Comparison of ENCODE assay signal across 13 mouse cellular contexts in genomic region chr19:34569896-34570476, GRCm38 (mm10). TPM values are rescaled to one million over a fixed set of nuclear protein-coding genes. Genes with fewer than 3 reads are reported as not detected.
DNase-seq lines count a peak whose midpoint lies in the region; ATAC-seq and TF ChIP-seq lines count a peak whose summit lies in the region.
"Had no signal": no experiment of that assay in that cellular context is flagged by ENCODE, and none has a peak within 500 bp of the region (broad histone marks: within the 10 kb centered on the region; RNA-seq: fewer than 3 reads in every experiment).

No protein-coding gene starts in this region.

- no peak for TF ChIP-seq POLR2A in small intestine, adult 2 months (IDR thresholded peaks at IDR 0.05; ENCODE audit: low read depth, low read length)

- H3K4me3 ChIP-seq in heart, embryonic 10.5 days, result no peak overlapping the region
- no peak overlapping the region for H3K4me3 ChIP-seq in midbrain, postnatal 0 days (ENCODE audit: low read depth, low read length)
- no peak overlapping the region for H3K4me3 ChIP-seq in midbrain, embryonic 13.5 days (replicated peaks)
- H3K4me3 ChIP-seq in small intestine, adult 2 months (ENCODE audit: low read depth, low read length), result no peak overlapping the region
- H3K4me3 ChIP-seq: embryonic facial prominence, embryonic 13.5 days; heart, embryonic 15.5 days had no signal

- H3K4me1 ChIP-seq in heart, embryonic 10.5 days, result peaks cover 9% of the 10 kb centered on the region; the same call in 1 of the 2 replicates
- no peaks in the 10 kb centered on the region for H3K4me1 ChIP-seq in midbrain, postnatal 0 days (ENCODE audit: insufficient read depth, low read length)
- peaks cover 5% of the 10 kb centered on the region for H3K4me1 ChIP-seq in midbrain, embryonic 13.5 days (replicated peaks)
- H3K4me1 ChIP-seq in small intestine, adult 2 months (ENCODE audit: control insufficient read depth, insufficient read depth, insufficient read length, low read length), result peaks cover 11% of the 10 kb centered on the region; the same call in 1 of the 2 replicates
- H3K4me1 ChIP-seq: embryonic facial prominence, embryonic 13.5 days had no signal

- H3K27ac ChIP-seq in heart, embryonic 10.5 days, result no peak overlapping the region
- H3K27ac ChIP-seq in midbrain, postnatal 0 days (ENCODE audit: low read depth, low read length), result no peak overlapping the region
- no peak overlapping the region for H3K27ac ChIP-seq in midbrain, embryonic 13.5 days
- peak overlapping the region; percentile 25 for H3K27ac ChIP-seq in small intestine, adult 2 months (ENCODE audit: insufficient read depth, low read depth, low read length)
- H3K27ac ChIP-seq: embryonic facial prominence, embryonic 13.5 days; heart, embryonic 15.5 days had no signal

- peaks cover 3% of the 10 kb centered on the region; the same call in 1 of the 2 replicates for H3K36me3 ChIP-seq in heart, embryonic 10.5 days
- 0 out of 2 replicates have a peak, but pooled peaks cover 3% of the 10 kb centered on the region for H3K36me3 ChIP-seq in midbrain, postnatal 0 days (ENCODE audit: insufficient read depth, low read length)
- no peaks in the 10 kb centered on the region for H3K36me3 ChIP-seq in midbrain, embryonic 13.5 days
- no peaks in the 10 kb centered on the region; the same call in 1 of the 2 replicates for H3K36me3 ChIP-seq in small intestine, adult 2 months (ENCODE audit: control insufficient read depth, insufficient read depth, low read length)
- H3K36me3 ChIP-seq: heart, embryonic 15.5 days had no signal

- no peak for TF ChIP-seq CTCF in midbrain, postnatal 0 days (IDR thresholded peaks at IDR 0.05)
- TF ChIP-seq CTCF in small intestine, adult 2 months (IDR thresholded peaks at IDR 0.05; ENCODE audit: extremely low read depth, insufficient read length, insufficient replicate concordance, low read depth, low read length), result no peak

- 63% methylated on average over 4 of the region's 4 CpGs for WGBS in heart, embryonic 10.5 days
- WGBS in midbrain, postnatal 0 days, result 58% methylated on average over 4 of the region's 4 CpGs
- WGBS in midbrain, embryonic 13.5 days, result 70% methylated on average over 4 of the region's 4 CpGs
- 73% methylated on average over 4 of the region's 4 CpGs for WGBS in small intestine, adult 2 months

- no peaks in the 10 kb centered on the region for H3K9me3 ChIP-seq in heart, embryonic 10.5 days
- no peaks in the 10 kb centered on the region for H3K9me3 ChIP-seq in midbrain, postnatal 0 days (ENCODE audit: low read length)
- H3K9me3 ChIP-seq in midbrain, embryonic 13.5 days, result no peaks in the 10 kb centered on the region
- H3K9me3 ChIP-seq: embryonic facial prominence, embryonic 13.5 days; heart, embryonic 15.5 days had no signal

- H3K4me2 ChIP-seq in midbrain, postnatal 0 days (ENCODE audit: low read depth, low read length, poor library complexity, severe bottlenecking), result no peak overlapping the region
- no peak overlapping the region for H3K4me2 ChIP-seq in midbrain, embryonic 13.5 days (replicated peaks)
- H3K4me2 ChIP-seq: embryonic facial prominence, embryonic 13.5 days; heart, embryonic 15.5 days had no signal

- ATAC-seq in midbrain, postnatal 0 days (ENCODE audit: low FRiP score), result peak; percentile 46; the same call in 1 of the 2 replicates
- ATAC-seq in midbrain, embryonic 13.5 days, result no peak

- H3K27me3 ChIP-seq in heart, embryonic 10.5 days (ENCODE audit: insufficient read depth, poor library complexity, severe bottlenecking), result no peaks in the 10 kb centered on the region
- H3K27me3 ChIP-seq in midbrain, postnatal 0 days (ENCODE audit: insufficient read depth, low read length), result no peaks in the 10 kb centered on the region
- H3K27me3 ChIP-seq in midbrain, embryonic 13.5 days, result no peaks in the 10 kb centered on the region
- no peaks in the 10 kb centered on the region for H3K27me3 ChIP-seq in small intestine, adult 2 months (ENCODE audit: control insufficient read depth, insufficient read depth, low read length)
- H3K27me3 ChIP-seq: embryonic facial prominence, embryonic 13.5 days; heart, embryonic 15.5 days had no signal

- no peak overlapping the region for H3K9ac ChIP-seq in midbrain, postnatal 0 days (replicated peaks; ENCODE audit: low read length, poor library complexity, severe bottlenecking)
- no peak overlapping the region for H3K9ac ChIP-seq in midbrain, embryonic 13.5 days (replicated peaks)
- H3K9ac ChIP-seq: embryonic facial prominence, embryonic 13.5 days; heart, embryonic 15.5 days had no signal

- DNase-seq in heart, embryonic 10.5 days (ENCODE audit: low spot score), result peak; percentile 60
- no peak for DNase-seq in heart, postnatal 4 days
- DNase-seq in midbrain, postnatal 0 days (ENCODE audit: low spot score), result no peak
- peak; percentile 43 for DNase-seq in kidney, adult 9 months
- no peak for DNase-seq in thymus, adult 18-20 months
- DNase-seq in lung, postnatal 14 days, result no peak
- DNase-seq: cerebellum, adult 11 months had no signal

RNA-seq across cellular contexts. Expression of gene Ifit3, which starts 13.3 kb away (rescaled TPM):
- 0.16 and 0.21 TPM in 2 replicates for polyA plus RNA-seq in heart, embryonic 10.5 days (2016; fragmentation: Nextera tagmentation; extraction: Ambion mirVana)
- under 1 TPM; 0.50 to 0.54 TPM for total RNA-seq in heart, postnatal 4 days (2021)
- 0.82 and 2.7 TPM in 2 replicates for total RNA-seq in midbrain, postnatal 0 days (2014; rRNA removed)
- 2.9 and 3.2 TPM in 2 replicates for polyA plus RNA-seq in midbrain, postnatal 0 days (2015; fragmentation: Nextera tagmentation; extraction: Ambion mirVana)
- polyA plus RNA-seq in midbrain, embryonic 13.5 days (2015; fragmentation: Nextera tagmentation; extraction: Ambion mirVana), result 0.61 and 0.92 TPM in 2 replicates
- polyA plus RNA-seq in small intestine, adult 2 months (2012; rRNA removed), result 0.38 and 2.7 TPM in 2 replicates

RNA-seq across cellular contexts. Expression of gene Ifit2, which starts 19.5 kb away (rescaled TPM):
- 4.7 and 5.3 TPM in 2 replicates for polyA plus RNA-seq in heart, embryonic 10.5 days (2016; fragmentation: Nextera tagmentation; extraction: Ambion mirVana)
- total RNA-seq in heart, postnatal 4 days (2021), result 1 to 10 TPM; 8.0 to 8.2 TPM
- total RNA-seq in midbrain, postnatal 0 days (2014; rRNA removed), result 11.1 and 11.5 TPM in 2 replicates
- 8.2 and 9.0 TPM in 2 replicates for polyA plus RNA-seq in midbrain, postnatal 0 days (2015; fragmentation: Nextera tagmentation; extraction: Ambion mirVana)
- 3.3 and 5.4 TPM in 2 replicates for polyA plus RNA-seq in midbrain, embryonic 13.5 days (2015; fragmentation: Nextera tagmentation; extraction: Ambion mirVana)
- polyA plus RNA-seq in small intestine, adult 2 months (2012; rRNA removed), result 0.08 and 0.25 TPM in 2 replicates

RNA-seq across cellular contexts. Expression of gene Ifit1bl1, which starts 31.8 kb away (rescaled TPM):
- polyA plus RNA-seq in heart, embryonic 10.5 days (2016; fragmentation: Nextera tagmentation; extraction: Ambion mirVana), result 0.94 and 1.1 TPM in 2 replicates
- total RNA-seq in heart, postnatal 4 days (2021), result 1 to 10 TPM; 1.8 to 2.2 TPM
- 1.4 and 1.9 TPM in 2 replicates for total RNA-seq in midbrain, postnatal 0 days (2014; rRNA removed)
- 1.4 and 1.5 TPM in 2 replicates for polyA plus RNA-seq in midbrain, postnatal 0 days (2015; fragmentation: Nextera tagmentation; extraction: Ambion mirVana)
- 0.35 and 0.48 TPM in 2 replicates for polyA plus RNA-seq in midbrain, embryonic 13.5 days (2015; fragmentation: Nextera tagmentation; extraction: Ambion mirVana)
- 6.3 and 8.4 TPM in 2 replicates for polyA plus RNA-seq in small intestine, adult 2 months (2012; rRNA removed)
- polyA plus RNA-seq: testis, adult 2 months had no signal

RNA-seq across cellular contexts. Expression of gene Ifit3b, which starts 37.8 kb away (rescaled TPM):
- polyA plus RNA-seq in heart, embryonic 10.5 days (2016; fragmentation: Nextera tagmentation; extraction: Ambion mirVana), result 0.07 TPM in 1 of 2 replicates, not detected in the other
- under 1 TPM in 1 of 2 experiments, not detected in 1; 0.45 TPM for total RNA-seq in heart, postnatal 4 days (2021)
- total RNA-seq in midbrain, postnatal 0 days (2014; rRNA removed), result 0.49 and 0.57 TPM in 2 replicates
- polyA plus RNA-seq in midbrain, postnatal 0 days (2015; fragmentation: Nextera tagmentation; extraction: Ambion mirVana), result 0.58 and 1.2 TPM in 2 replicates
- polyA plus RNA-seq in midbrain, embryonic 13.5 days (2015; fragmentation: Nextera tagmentation; extraction: Ambion mirVana), result 0.16 and 0.18 TPM in 2 replicates
- 0.20 and 0.90 TPM in 2 replicates for polyA plus RNA-seq in small intestine, adult 2 months (2012; rRNA removed)
- polyA plus RNA-seq: embryonic facial prominence, embryonic 13.5 days; lung, embryonic 16.5 days had no signal

RNA-seq across cellular contexts. Expression of gene Lipa, which starts 42.7 kb away (rescaled TPM):
- polyA plus RNA-seq in heart, embryonic 10.5 days (2016; fragmentation: Nextera tagmentation; extraction: Ambion mirVana), result 32.3 and 39.3 TPM in 2 replicates
- total RNA-seq in heart, postnatal 4 days (2021), result 10 to 100 TPM; 20.7 to 21.2 TPM
- total RNA-seq in midbrain, postnatal 0 days (2014; rRNA removed), result 24.5 and 26.7 TPM in 2 replicates
- 19.0 and 19.3 TPM in 2 replicates for polyA plus RNA-seq in midbrain, postnatal 0 days (2015; fragmentation: Nextera tagmentation; extraction: Ambion mirVana)
- polyA plus RNA-seq in midbrain, embryonic 13.5 days (2015; fragmentation: Nextera tagmentation; extraction: Ambion mirVana), result 21.2 and 22.4 TPM in 2 replicates
- 17.9 and 21.7 TPM in 2 replicates for polyA plus RNA-seq in small intestine, adult 2 months (2012; rRNA removed)

Comparison
In these comparisons a context has a peak if more than half of its experiments do, and no peak if none do; other contexts are left out.
1. DNase-seq: peak in heart, embryonic 10.5 days (single experiment) and kidney, adult 9 months (single experiment); none in heart, postnatal 4 days (single experiment), midbrain, postnatal 0 days (single experiment), thymus, adult 18-20 months (0 of 2) and lung, postnatal 14 days (single experiment).